Mouse (Mus musculus) stomach, embryonic 14.5 days (tissue): Measurements from ENCODE around the gene Rad51b. TPM values are rescaled to one million over a fixed set of nuclear protein-coding genes. Genes with fewer than 3 reads are reported as not detected.
A peak's percentile ranks its signal among the peaks of the same experiment; 100 is the strongest.

ENCODE experiments used
- ATAC-seq: fragments of 200-750 bp; cut with Nextera tagmentation; 2 replicates; pipeline ENCODE4 v1.8.0; 2017; ENCODE audit warnings: low read depth, moderate TSS enrichment; ENCODE audit not compliant: insufficient number of reproducible peaks, insufficient read depth, low FRiP score
- H3K27ac ChIP-seq: fragments of 300-500 bp; sonication (generic); 2 replicates; pipeline ENCODE4 v1.5.1; 2014; ENCODE audit warnings: mild to moderate bottlenecking, low read length, moderate library complexity, mixed read lengths
- H3K27me3 ChIP-seq: fragments of 300-500 bp; sonication (generic); 2 replicates; pipeline ENCODE4 v1.6.1; 2014; ENCODE audit warnings: low read length, control low read depth, mixed read lengths; ENCODE audit not compliant: control insufficient read depth, insufficient read depth
- H3K36me3 ChIP-seq: fragments of 300-500 bp; sonication (generic); 2 replicates; pipeline ENCODE4 v1.6.1; 2014; ENCODE audit warnings: mild to moderate bottlenecking, control low read depth, low read length, moderate library complexity, mixed read lengths; ENCODE audit not compliant: control insufficient read depth, insufficient read depth
- H3K4me1 ChIP-seq: fragments of 300-500 bp; sonication (generic); 2 replicates; pipeline ENCODE4 v1.6.1; 2014; ENCODE audit warnings: low read length, control low read depth, mixed read lengths; ENCODE audit not compliant: control insufficient read depth, insufficient read depth
- H3K4me2 ChIP-seq: fragments of 300-500 bp; sonication (generic); replicated peaks from 2 replicates; pipeline ENCODE4 v1.6.1; 2014; ENCODE audit warnings: low read depth, low read length, control low read depth
- H3K4me3 ChIP-seq: fragments of 300-500 bp; sonication (generic); 2 replicates; pipeline ENCODE4 v1.5.1; 2014; ENCODE audit warnings: low read depth, low read length, control low read depth
- H3K9ac ChIP-seq: fragments of 300-500 bp; sonication (generic); replicated peaks from 2 replicates; pipeline ENCODE4 v1.6.1; 2014; ENCODE audit warnings: low read depth, mild to moderate bottlenecking, control low read depth, low read length, moderate library complexity, mixed read lengths
- H3K9me3 ChIP-seq: fragments of 300-500 bp; sonication (generic); 2 replicates; pipeline ENCODE4 v1.6.1; 2016; ENCODE audit warnings: low read depth, low read length, control low read depth; ENCODE audit not compliant: control insufficient read depth
- WGBS: fragments of 180-500 bp; shearing (Covaris S2); extraction: QIAGEN DNeasy Blood & Tissue Kit; methylation state at CpG from one replicate; pipeline ENCODE4 v1.1.7; 2014; 5-methylcytosine and 5-hydroxymethylcytosine counted together
- polyA plus RNA-seq: library from polyadenylated mRNA; unstranded; fragments of >200 nt; fragmentation: Nextera tagmentation; extraction: Ambion mirVana; gene quantifications from 2 replicates; pipeline ENCODE4 v1.2.1, GENCODE M21; 2014

Rad51b gene
- polyA plus RNA-seq, 1 experiment from 2014 or later, result 8.4 TPM

GRCm38 (mm10) chr12:79676251-79676650 lies 379.2 kb downstream of the Rad51b start:
- H3K9ac ChIP-seq, result no peak overlapping the region
- peaks cover 37% of the 10 kb centered on the region for H3K4me1 ChIP-seq
- H3K4me2 ChIP-seq, result no peak overlapping the region

GRCm38 (mm10) chr12:79676896-79677295 lies 379.8 kb downstream of the Rad51b start:
- H3K9ac ChIP-seq, result no peak overlapping the region

More at GRCm38 (mm10) chr12:79676251-79676650, 379.2 kb downstream of the Rad51b start:
- H3K36me3 ChIP-seq, result no peaks in the 10 kb centered on the region
- no peaks in the 10 kb centered on the region for H3K9me3 ChIP-seq
- peak overlapping the region; percentile 89 for H3K27ac ChIP-seq
- no peaks in the 10 kb centered on the region for H3K27me3 ChIP-seq
- H3K4me3 ChIP-seq, result no peak overlapping the region
- 71% methylated on average over 6 of the region's 6 CpGs for WGBS
- no peak for ATAC-seq

GRCm38 (mm10) chr12:79679251-79679901 lies 382.3 kb downstream of the Rad51b start:
- Histone ChIP-seq H3K4me3 (no peak overlapping the region), H3K9me3 (no peaks in the 10 kb centered on the region), H3K27me3 (no peaks in the 10 kb centered on the region), H3K36me3 (no peaks in the 10 kb centered on the region), H3K27ac (peak overlapping the region; percentile 49; the same call in 1 of the 2 replicates), H3K4me1 (peaks cover 49% of the 10 kb centered on the region), H3K4me2 (no peak overlapping the region), H3K9ac (no peak overlapping the region)
- WGBS, result 66% methylated on average over 11 of the region's 11 CpGs
- ATAC-seq, result no peak

More at GRCm38 (mm10) chr12:79676896-79677295, 379.8 kb downstream of the Rad51b start:
- H3K27ac ChIP-seq, result peak overlapping the region; percentile 89; the same call in 1 of the 2 replicates
- WGBS, result 68% methylated on average over 5 of the region's 5 CpGs
- H3K4me3 ChIP-seq, result no peak overlapping the region
- no peaks in the 10 kb centered on the region for H3K36me3 ChIP-seq
- no peak for ATAC-seq
- H3K9me3 ChIP-seq, result no peaks in the 10 kb centered on the region
- no peak overlapping the region for H3K4me2 ChIP-seq
- peaks cover 37% of the 10 kb centered on the region for H3K4me1 ChIP-seq
- no peaks in the 10 kb centered on the region for H3K27me3 ChIP-seq

- Histone ChIP-seq H3K9ac (no peak overlapping the region), H3K27ac (peak overlapping the region; percentile 49; the same call in 1 of the 2 replicates), H3K9me3 (no peaks in the 10 kb centered on the region), H3K4me3 (no peak overlapping the region), H3K27me3 (no peaks in the 10 kb centered on the region), H3K36me3 (no peaks in the 10 kb centered on the region), H3K4me2 (no peak overlapping the region), H3K4me1 (peaks cover 46% of the 10 kb centered on the region)
- ATAC-seq, result no peak
- 76% methylated on average over 9 of the region's 9 CpGs for WGBS
Observed at GRCm38 (mm10) chr12:79679941-79680697, 383.0 kb downstream of the Rad51b start.

- Histone ChIP-seq H3K27me3 (no peaks in the 10 kb centered on the region), H3K9me3 (no peaks in the 10 kb centered on the region), H3K4me2 (no peak overlapping the region), H3K4me3 (no peak overlapping the region), H3K27ac (peak overlapping the region; percentile 49; the same call in 1 of the 2 replicates), H3K36me3 (no peaks in the 10 kb centered on the region), H3K4me1 (peaks cover 41% of the 10 kb centered on the region), H3K9ac (no peak overlapping the region)
- no peak for ATAC-seq
- 73% methylated on average over 3 of the region's 3 CpGs for WGBS
Observed at GRCm38 (mm10) chr12:79680698-79681072, 383.6 kb downstream of the Rad51b start.

GRCm38 (mm10) chr12:79681571-79681970 lies 384.5 kb downstream of the Rad51b start:
- no peak for ATAC-seq
- WGBS, result 73% methylated on average over 6 of the region's 6 CpGs
- no peak overlapping the region for H3K9ac ChIP-seq
- no peaks in the 10 kb centered on the region for H3K9me3 ChIP-seq
- H3K4me2 ChIP-seq, result no peak overlapping the region
- peaks cover 37% of the 10 kb centered on the region for H3K4me1 ChIP-seq
- H3K27me3 ChIP-seq, result no peaks in the 10 kb centered on the region
- H3K4me3 ChIP-seq, result no peak overlapping the region
- no peak overlapping the region for H3K27ac ChIP-seq
- H3K36me3 ChIP-seq, result no peaks in the 10 kb centered on the region

GRCm38 (mm10) chr12:79683350-79683749 lies 386.3 kb downstream of the Rad51b start:
- Histone ChIP-seq H3K9ac (no peak overlapping the region), H3K4me1 (peaks cover 42% of the 10 kb centered on the region), H3K27me3 (no peaks in the 10 kb centered on the region), H3K4me3 (no peak overlapping the region), H3K36me3 (no peaks in the 10 kb centered on the region), H3K27ac (peak overlapping the region; percentile 53), H3K4me2 (no peak overlapping the region), H3K9me3 (no peaks in the 10 kb centered on the region)
- 23% methylated on average over 3 of the region's 3 CpGs for WGBS
- no peak for ATAC-seq

GRCm38 (mm10) chr12:79683759-79684158 lies 386.7 kb downstream of the Rad51b start:
- WGBS, result 37% methylated on average over 4 of the region's 4 CpGs
- peaks cover 43% of the 10 kb centered on the region for H3K4me1 ChIP-seq
- ATAC-seq, result no peak
- H3K9ac ChIP-seq, result no peak overlapping the region
- peak overlapping the region; percentile 52 for H3K27ac ChIP-seq
- no peak overlapping the region for H3K4me2 ChIP-seq
- H3K36me3 ChIP-seq, result no peaks in the 10 kb centered on the region
- H3K4me3 ChIP-seq, result no peak overlapping the region
- H3K9me3 ChIP-seq, result no peaks in the 10 kb centered on the region
- no peaks in the 10 kb centered on the region for H3K27me3 ChIP-seq
